16 mouse cellular contexts compared by ENCODE assay signal in genomic region chr4:85957879-85958278, GRCm38 (mm10).
"Had no signal": no experiment of that assay in that cellular context is flagged by ENCODE, and none has a peak within 500 bp of the region (broad histone marks: within the 10 kb centered on the region; RNA-seq: fewer than 3 reads in every experiment).

No protein-coding gene starts in this region.

- H3K27ac ChIP-seq: neural tube, embryonic 13.5 days; neural tube, embryonic 15.5 days; stomach, embryonic 15.5 days; stomach, postnatal 0 days had no signal

- DNase-seq: retina, postnatal 1 day; right cerebral cortex, adult 18-20 months; right cerebral cortex, postnatal 14 days; right cerebral cortex, postnatal 25 days; right cerebral cortex, postnatal 4 days; spleen, adult 18-20 months; thymus, adult 18-20 months; thymus, adult 2 months; thymus, postnatal 14 days; thymus, postnatal 25 days; thymus, postnatal 36 days; thymus, postnatal 4 days had no signal

- H3K27me3 ChIP-seq: neural tube, embryonic 13.5 days; neural tube, embryonic 15.5 days; stomach, embryonic 15.5 days had no signal

- H3K9ac ChIP-seq: neural tube, embryonic 13.5 days; neural tube, embryonic 15.5 days; stomach, embryonic 15.5 days had no signal

- H3K4me3 ChIP-seq: neural tube, embryonic 13.5 days; neural tube, embryonic 15.5 days; stomach, embryonic 15.5 days had no signal

- H3K36me3 ChIP-seq: neural tube, embryonic 13.5 days; neural tube, embryonic 15.5 days; stomach, embryonic 15.5 days had no signal

- H3K9me3 ChIP-seq: neural tube, embryonic 13.5 days; neural tube, embryonic 15.5 days; stomach, embryonic 15.5 days had no signal

- H3K4me1 ChIP-seq: neural tube, embryonic 13.5 days; neural tube, embryonic 15.5 days; stomach, embryonic 15.5 days had no signal
